Mouse (Mus musculus): ENCODE results near the gene Adh6a.
"Not testable (repeated sequence)": the region's sequence is repeated elsewhere in the genome, so short reads cannot be mapped to it uniquely, and the experiment has no call there.

The Adh6a gene

GRCm38 (mm10) chr3:138325466-138325865, 12.4 kb downstream of the Adh6a start:
- no peak for DNase-seq

GRCm38 (mm10) chr3:138333910-138334309, 20.8 kb downstream of the Adh6a start:
- no peak for DNase-seq

GRCm38 (mm10) chr3:138334320-138334719, 21.2 kb downstream of the Adh6a start:
- no peak for DNase-seq

- no peak for DNase-seq
Measured at GRCm38 (mm10) chr3:138335566-138335965, 22.5 kb downstream of the Adh6a start.

- no peak for DNase-seq
Measured at GRCm38 (mm10) chr3:138336104-138336754, 23.1 kb downstream of the Adh6a start.

- no peak for DNase-seq
Measured at GRCm38 (mm10) chr3:138341471-138341870, 28.4 kb downstream of the Adh6a start, which contains the start of gene Adh6b. Adh6b (plus strand) TSS chr3:138341775.

- no peak for DNase-seq
Measured at GRCm38 (mm10) chr3:138347041-138347440, 34.0 kb downstream of the Adh6a start.

GRCm38 (mm10) chr3:138352012-138352809, 39.1 kb downstream of the Adh6a start:
- DNase-seq = no peak

GRCm38 (mm10) chr3:138358856-138359255, 45.8 kb downstream of the Adh6a start:
- no peak for DNase-seq

- DNase-seq = no peak
Measured at GRCm38 (mm10) chr3:138360721-138361120, 47.6 kb downstream of the Adh6a start.

GRCm38 (mm10) chr3:138362920-138363319, 49.8 kb downstream of the Adh6a start:
- no peak for DNase-seq

GRCm38 (mm10) chr3:138366181-138366580, 53.1 kb downstream of the Adh6a start:
- DNase-seq = no peak

- DNase-seq = no peak
Measured at GRCm38 (mm10) chr3:138369546-138369945, 56.5 kb downstream of the Adh6a start.

GRCm38 (mm10) chr3:138370289-138370688, 57.2 kb downstream of the Adh6a start:
- not testable (repeated sequence) for DNase-seq

- DNase-seq = no peak
Measured at GRCm38 (mm10) chr3:138373920-138374319, 60.8 kb downstream of the Adh6a start.

- DNase-seq = no peak
Measured at GRCm38 (mm10) chr3:138375148-138375547, 62.1 kb downstream of the Adh6a start.
